Mouse (Mus musculus) thymus, adult 18-20 months (tissue): ENCODE measurements around the gene 1700037H04Rik.
A peak's percentile ranks its signal among the peaks of the same experiment; 100 is the strongest.

ENCODE experiments used
- DNase-seq, 2 experiments: peaks; one replicate each; pipeline ENCODE4 v3.0.0; 2022; ENCODE audit warnings: mixed read lengths in 2 of 2

The 1700037H04Rik gene

GRCm38 (mm10) chr2:131178828-131179245 is 19.0 kb upstream of the 1700037H04Rik start:
- no peak for DNase-seq

GRCm38 (mm10) chr2:131177932-131178331 is 18.1 kb upstream of the 1700037H04Rik start:
- no peak for DNase-seq

GRCm38 (mm10) chr2:131176491-131176890 is 16.6 kb upstream of the 1700037H04Rik start:
- DNase-seq, result no peak

GRCm38 (mm10) chr2:131175945-131176309 is 16.0 kb upstream of the 1700037H04Rik start:
- DNase-seq, result no peak

GRCm38 (mm10) chr2:131175286-131175944 is 15.5 kb upstream of the 1700037H04Rik start:
- no peak for DNase-seq

GRCm38 (mm10) chr2:131174700-131175099 is 14.8 kb upstream of the 1700037H04Rik start:
- peak in 1 of 2 experiments; percentile 38 for DNase-seq

- DNase-seq, result no peak
Observed at GRCm38 (mm10) chr2:131172322-131172721, 12.4 kb upstream of the 1700037H04Rik start.

GRCm38 (mm10) chr2:131171401-131172104 is 11.7 kb upstream of the 1700037H04Rik start:
- peak; percentile 44 to 52 for DNase-seq

- no peak for DNase-seq
Observed at GRCm38 (mm10) chr2:131170936-131171335, 11.1 kb upstream of the 1700037H04Rik start.

- no peak for DNase-seq
Observed at GRCm38 (mm10) chr2:131168914-131169313, 9.0 kb upstream of the 1700037H04Rik start.

GRCm38 (mm10) chr2:131167984-131168383 is 8.1 kb upstream of the 1700037H04Rik start:
- DNase-seq, result no peak

- DNase-seq, result no peak
Observed at GRCm38 (mm10) chr2:131166172-131166571, 6.3 kb upstream of the 1700037H04Rik start.

GRCm38 (mm10) chr2:131163924-131164323 is 4.0 kb upstream of the 1700037H04Rik start:
- DNase-seq, result no peak

- no peak for DNase-seq
Observed at GRCm38 (mm10) chr2:131160671-131161111, 810 bp upstream of the 1700037H04Rik start.

- no peak for DNase-seq
Observed at GRCm38 (mm10) chr2:131159491-131159910, 380 bp downstream of the 1700037H04Rik start.

GRCm38 (mm10) chr2:131156987-131157386 is 2.9 kb downstream of the 1700037H04Rik start:
- no peak for DNase-seq

- DNase-seq, result no peak
Observed at GRCm38 (mm10) chr2:131154036-131154435, 5.8 kb downstream of the 1700037H04Rik start.

- no peak for DNase-seq
Observed at GRCm38 (mm10) chr2:131152166-131152730, 7.6 kb downstream of the 1700037H04Rik start.

GRCm38 (mm10) chr2:131149254-131149578 is 10.7 kb downstream of the 1700037H04Rik start:
- no peak for DNase-seq

- DNase-seq, result no peak
Observed at GRCm38 (mm10) chr2:131148353-131149253, 11.3 kb downstream of the 1700037H04Rik start.

GRCm38 (mm10) chr2:131147043-131147365 is 12.9 kb downstream of the 1700037H04Rik start:
- no peak for DNase-seq

GRCm38 (mm10) chr2:131146193-131147042 is 13.5 kb downstream of the 1700037H04Rik start:
- DNase-seq, result no peak
